Mouse (Mus musculus): ENCODE data around the gene Zbtb4.

DNA sequence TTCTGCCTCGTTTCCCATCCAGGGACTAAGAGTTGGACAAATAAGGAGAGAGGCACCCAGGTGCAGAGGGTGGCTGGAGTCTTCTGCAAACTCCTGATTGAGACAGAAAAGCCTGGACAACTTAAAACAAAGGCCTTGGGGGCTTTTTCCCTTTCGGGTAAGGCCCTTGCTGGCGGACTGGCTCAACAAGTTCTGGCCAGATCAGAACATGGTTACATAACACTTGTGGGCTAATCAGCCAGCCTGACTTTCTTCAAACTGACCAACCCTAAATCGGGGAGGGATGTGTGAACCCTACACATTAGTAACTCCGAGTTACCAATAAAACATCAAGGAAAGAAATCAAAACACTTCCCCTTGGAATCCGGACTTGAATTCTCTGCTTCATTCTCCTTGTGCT, 44.9 kb upstream of the Zbtb4 start:
- TF ChIP-seq CTCF (IDR thresholded peaks at IDR 0.05; ENCODE audit: low read depth) (no peak), EP300 (IDR thresholded peaks at IDR 0.05; ENCODE audit: low read depth) (no peak)

Data from heart, postnatal 0 days (tissue).